Mouse (Mus musculus): ENCODE measurements around the gene Fam198b.

Fam198b gene

DNA sequence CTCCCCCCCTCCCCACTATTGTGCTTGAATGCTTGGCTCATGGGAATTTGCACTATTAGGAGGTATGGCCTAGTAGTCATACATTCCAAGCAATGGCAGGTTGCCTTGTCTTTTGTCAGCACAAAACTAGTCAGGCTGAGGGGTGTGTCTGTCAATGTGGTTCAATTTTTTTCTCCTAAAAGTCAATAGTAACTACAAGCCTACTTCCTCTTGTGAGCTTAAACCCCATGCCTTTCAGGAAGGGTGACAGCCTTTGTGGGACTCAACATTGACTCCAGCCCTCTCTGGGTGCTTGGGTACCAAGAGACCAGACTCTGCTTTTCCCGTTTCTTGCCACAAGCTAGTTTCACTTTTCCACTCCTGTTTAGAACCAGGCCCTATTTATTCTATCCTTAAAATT, 96.4 kb downstream of the Fam198b start:
- no peak for DNase-seq (ENCODE audit: low read depth, low spot score)

DNA sequence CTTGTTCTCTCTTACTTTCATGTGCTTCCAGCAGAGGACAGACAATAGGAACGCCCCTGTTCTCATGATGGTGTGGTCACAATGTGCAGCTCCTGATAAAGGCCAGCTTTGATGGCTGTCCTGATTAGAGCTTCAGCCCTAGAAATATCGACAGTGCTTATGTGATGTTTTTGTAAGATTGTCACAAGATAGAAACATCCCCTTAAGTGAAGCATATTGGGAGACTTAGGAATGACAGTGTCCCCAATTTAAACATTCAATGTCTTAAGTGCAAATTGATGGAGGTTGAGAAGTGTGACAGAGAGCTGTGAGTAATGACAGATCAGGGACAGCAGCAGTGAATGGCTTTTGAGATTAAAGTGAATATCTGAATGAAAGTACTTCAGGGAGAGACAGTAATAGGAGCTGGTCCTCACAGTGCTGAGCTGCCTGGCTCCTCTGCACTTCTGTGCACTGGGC, 99.7 kb downstream of the Fam198b start:
- no peak for DNase-seq (ENCODE audit: low read depth, low spot score)

DNA sequence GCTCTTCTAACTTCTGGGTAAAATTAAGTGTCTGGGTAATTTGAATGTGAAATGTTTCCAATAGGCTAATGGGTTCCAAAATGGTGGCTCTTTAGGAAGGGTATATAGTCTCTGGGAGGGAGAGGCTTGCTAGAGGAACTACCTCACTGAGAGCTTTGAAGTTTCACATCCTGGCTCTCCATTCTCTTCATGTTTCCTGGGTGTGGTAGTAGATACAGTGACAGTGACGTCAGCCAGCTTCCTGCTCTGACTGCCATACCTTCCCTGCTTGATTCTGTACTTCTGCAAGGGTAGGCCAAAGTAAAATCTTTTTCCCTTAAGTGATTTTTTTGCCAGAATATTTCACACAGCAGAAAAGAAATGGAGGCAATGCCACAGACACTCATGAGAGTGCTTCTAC, 100.2 kb downstream of the Fam198b start:
- DNase-seq (ENCODE audit: low read depth, low spot score), result no peak

DNA sequence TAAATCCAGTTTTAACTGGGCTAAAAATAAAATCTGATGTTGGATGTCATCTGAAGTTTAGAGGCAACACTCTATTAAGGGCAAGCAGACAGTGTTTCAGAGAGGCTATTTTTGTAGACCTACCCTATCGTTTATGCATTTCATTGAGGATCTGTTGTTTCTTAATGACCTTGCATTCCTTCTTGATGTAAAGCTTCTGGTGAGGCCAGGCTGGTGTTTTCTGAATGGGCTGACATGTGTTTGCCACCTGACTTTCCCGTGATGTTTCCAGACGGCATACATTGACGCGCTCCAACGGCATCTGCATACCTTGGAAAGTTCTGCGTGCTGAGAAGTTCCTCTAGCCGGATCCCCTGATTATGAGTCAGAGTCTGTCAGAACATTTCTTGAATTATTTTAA, 104.9 kb downstream of the Fam198b start:
- no peak for DNase-seq (ENCODE audit: low read depth, low spot score)

DNA sequence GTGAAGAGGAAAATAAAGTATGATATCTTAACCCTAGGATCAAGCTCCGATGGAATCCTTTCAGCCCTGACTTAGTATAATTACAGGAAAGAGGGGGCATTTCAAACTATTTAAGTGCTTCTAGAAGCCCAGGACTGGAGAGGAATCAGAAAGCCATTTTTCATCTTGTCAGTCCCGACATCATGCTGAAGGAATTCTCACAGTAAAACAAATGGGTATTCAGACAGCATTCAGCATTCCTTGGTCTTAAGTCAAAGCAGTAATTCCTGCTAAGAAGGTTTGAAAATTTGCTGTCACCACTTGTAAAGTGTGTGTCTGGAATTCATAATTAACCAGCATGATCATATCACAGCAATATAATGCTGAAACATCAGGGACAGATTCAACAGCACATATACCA, 105.6 kb downstream of the Fam198b start:
- DNase-seq (ENCODE audit: low read depth, low spot score), result no peak

DNA sequence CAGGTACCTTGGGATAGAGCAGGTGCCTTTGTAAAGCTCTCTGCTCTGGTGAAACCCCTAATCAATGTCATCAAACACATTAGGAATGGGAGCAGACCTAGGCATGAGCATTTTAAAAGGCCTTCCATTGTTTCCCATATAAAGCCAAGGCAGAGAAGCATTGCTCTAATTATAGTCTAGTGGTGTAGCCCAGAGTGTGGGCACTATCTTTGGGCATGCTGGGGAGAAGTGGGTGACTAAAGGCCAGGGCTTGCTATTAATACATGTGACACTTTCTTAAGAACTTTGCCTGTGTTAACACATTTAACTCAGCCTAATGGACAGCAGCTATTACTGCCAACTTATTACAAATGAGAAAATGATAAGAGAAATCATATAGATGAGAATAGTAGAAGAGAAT, 106.1 kb downstream of the Fam198b start:
- no peak for DNase-seq (ENCODE audit: low read depth, low spot score)

DNA sequence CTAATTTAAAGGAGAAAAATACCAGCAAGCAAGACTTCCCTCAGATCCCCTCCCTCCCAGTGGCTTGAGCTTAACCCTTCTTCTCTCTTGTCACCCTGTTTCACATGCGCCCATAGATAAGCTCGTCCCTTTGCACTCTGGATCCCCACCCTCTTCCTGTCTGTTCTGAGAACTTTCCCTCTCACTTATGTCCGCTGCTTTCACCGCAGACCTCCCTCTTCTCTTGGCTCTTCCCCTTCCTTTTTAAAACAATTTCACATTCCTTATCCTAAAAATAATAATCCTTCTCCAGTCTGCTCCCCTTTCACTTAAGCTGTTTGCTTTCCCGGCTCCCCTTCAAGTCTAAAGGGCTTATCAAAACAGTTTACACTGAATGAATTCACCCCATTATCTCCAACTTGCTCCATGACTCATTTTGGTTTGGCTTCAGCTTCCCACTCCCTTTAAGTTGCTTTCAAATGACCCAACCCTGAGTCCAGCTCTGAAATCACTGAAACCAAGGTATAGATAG, 109.8 kb downstream of the Fam198b start:
- DNase-seq (ENCODE audit: low read depth, low spot score), result no peak

DNA sequence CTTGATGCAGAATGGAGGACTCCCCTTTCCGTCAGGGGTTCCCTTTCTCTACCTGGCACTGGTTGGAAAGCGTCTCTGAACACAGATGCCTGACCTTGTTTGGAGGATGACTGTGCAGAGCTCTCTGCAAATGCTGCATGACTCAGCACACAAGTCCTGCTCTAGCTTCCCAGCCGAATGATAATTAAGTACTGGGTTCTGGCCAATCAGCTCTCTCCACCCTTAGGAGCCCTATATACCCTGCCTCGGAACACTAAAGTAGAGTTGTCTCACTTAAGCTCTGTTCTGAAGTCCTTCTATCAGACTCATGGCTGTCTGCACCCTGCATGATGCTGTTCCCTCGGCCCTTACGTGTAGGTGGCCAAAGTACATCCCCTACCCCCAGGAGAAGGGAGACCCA, 111.4 kb downstream of the Fam198b start:
- DNase-seq (ENCODE audit: low read depth, low spot score), result no peak

Measured in brain, embryonic 18.5 days (tissue).